Mouse (Mus musculus) E14TG2a.4 (cell line): Measurements from ENCODE around the gene Gm42742.

ENCODE experiments used
- H3K27me3 ChIP-seq: 2 replicates; pipeline ENCODE4 v1.6.1; 2014; ENCODE audit warnings: low read length, control low read depth; ENCODE audit not compliant: insufficient read depth
- H3K36me3 ChIP-seq: 2 replicates; pipeline ENCODE4 v1.6.1; 2014; ENCODE audit warnings: low read length, control low read depth; ENCODE audit not compliant: insufficient read depth
- H3K4me1 ChIP-seq: replicated peaks from 2 replicates; pipeline ENCODE4 v1.6.1; 2014; ENCODE audit warnings: low read depth, low read length, control low read depth
- H3K4me3 ChIP-seq: replicated peaks from 2 replicates; pipeline ENCODE4 v1.5.1; 2014; ENCODE audit warnings: mild to moderate bottlenecking, low read length
- H3K9me3 ChIP-seq: 2 replicates; pipeline ENCODE4 v1.6.1; 2014; ENCODE audit warnings: low read length, control low read depth
- CTCF ChIP-seq: conservative IDR thresholded peaks from 2 replicates; pipeline ENCODE4 v1.5.1; 2014; ENCODE audit warnings: low read length
- NANOG ChIP-seq: IDR thresholded peaks from 2 replicates; pipeline ENCODE4 v1.6.1; 2014; ENCODE audit warnings: borderline replicate concordance, low read length, mixed read lengths
- POU5F1 ChIP-seq: IDR thresholded peaks from 2 replicates; pipeline ENCODE4 v1.6.1; 2014; ENCODE audit warnings: low read length, borderline replicate concordance

Gene Gm42742

GRCm38 (mm10) chr7:126978841-126979240 lies 42.1 kb downstream of the Gm42742 start:
- Histone ChIP-seq H3K4me3 (0 out of 2 replicates have a peak overlapping the region, but pooled peaks have one; percentile 10), H3K4me1 (peaks cover 41% of the 10 kb centered on the region), H3K36me3 (peaks cover 42% of the 10 kb centered on the region), H3K9me3 (no peaks in the 10 kb centered on the region), H3K27me3 (no peaks in the 10 kb centered on the region)
- TF ChIP-seq CTCF (no peak), POU5F1 (no peak), NANOG (no peak)

- Histone ChIP-seq H3K4me1 (peaks cover 41% of the 10 kb centered on the region), H3K27me3 (no peaks in the 10 kb centered on the region), H3K4me3 (peak overlapping the region; percentile 100), H3K36me3 (peaks cover 42% of the 10 kb centered on the region), H3K9me3 (no peaks in the 10 kb centered on the region)
- TF ChIP-seq POU5F1 (no peak), CTCF (no peak), NANOG (no peak)
Observed at GRCm38 (mm10) chr7:126976878-126977459, 43.9 kb downstream of the Gm42742 start.

- H3K9me3 ChIP-seq = no peaks in the 10 kb centered on the region
- peak within 1 kb of the TSS; percentile 100 for H3K4me3 ChIP-seq
- peaks cover 41% of the 10 kb centered on the region for H3K4me1 ChIP-seq
- peaks cover 37% of the 10 kb centered on the region for H3K36me3 ChIP-seq
- TF ChIP-seq NANOG = no peak
- peak; percentile 75 for TF ChIP-seq CTCF
- no peak for TF ChIP-seq POU5F1
- H3K27me3 ChIP-seq = no peaks in the 10 kb centered on the region
Observed at GRCm38 (mm10) chr7:126975950-126976866, 44.7 kb downstream of the Gm42742 start, which contains the start of gene Cdiptos. Gene Cdiptos, minus strand, starts transcription at chr7:126976098.

GRCm38 (mm10) chr7:126975893-126975949 lies 45.2 kb downstream of the Gm42742 start, which contains the start of gene Cdipt:
Gene Cdipt, plus strand, starts transcription at chr7:126975914.
- H3K4me1 ChIP-seq = peaks cover 41% of the 10 kb centered on the region

GRCm38 (mm10) chr7:126975493-126975892 lies 45.4 kb downstream of the Gm42742 start:
- no peaks in the 10 kb centered on the region for H3K9me3 ChIP-seq

More at GRCm38 (mm10) chr7:126975893-126975949, 45.2 kb downstream of the Gm42742 start, which contains the start of gene Cdipt:
- Histone ChIP-seq H3K4me3 (peak within 1 kb of the TSS; percentile 100), H3K27me3 (no peaks in the 10 kb centered on the region), H3K9me3 (no peaks in the 10 kb centered on the region), H3K36me3 (peaks cover 32% of the 10 kb centered on the region)
- no peak for TF ChIP-seq CTCF
- TF ChIP-seq NANOG = no peak
- no peak for TF ChIP-seq POU5F1

GRCm38 (mm10) chr7:126967361-126967760 lies 53.5 kb downstream of the Gm42742 start:
- no peaks in the 10 kb centered on the region for H3K36me3 ChIP-seq
- peaks cover 29% of the 10 kb centered on the region for H3K4me1 ChIP-seq
- no peak overlapping the region for H3K4me3 ChIP-seq
- H3K27me3 ChIP-seq = peaks cover 11% of the 10 kb centered on the region
- no peak for TF ChIP-seq CTCF
- TF ChIP-seq POU5F1 = no peak
- no peak for TF ChIP-seq NANOG
- no peaks in the 10 kb centered on the region for H3K9me3 ChIP-seq

More at GRCm38 (mm10) chr7:126975493-126975892, 45.4 kb downstream of the Gm42742 start:
- H3K4me3 ChIP-seq = peak overlapping the region; percentile 100
- H3K27me3 ChIP-seq = no peaks in the 10 kb centered on the region
- TF ChIP-seq CTCF (no peak), NANOG (no peak), POU5F1 (no peak)
- peaks cover 30% of the 10 kb centered on the region for H3K36me3 ChIP-seq
- H3K4me1 ChIP-seq = peaks cover 41% of the 10 kb centered on the region

GRCm38 (mm10) chr7:126965568-126965967 lies 55.3 kb downstream of the Gm42742 start:
- H3K9me3 ChIP-seq = no peaks in the 10 kb centered on the region
- H3K4me1 ChIP-seq = peaks cover 29% of the 10 kb centered on the region
- H3K27me3 ChIP-seq = peaks cover 21% of the 10 kb centered on the region
- no peak overlapping the region for H3K4me3 ChIP-seq
- TF ChIP-seq POU5F1 (no peak), NANOG (no peak), CTCF (no peak)
- no peaks in the 10 kb centered on the region for H3K36me3 ChIP-seq
